Comparison of ENCODE assay signal across 9 mouse cellular contexts in the genomic region with DNA sequence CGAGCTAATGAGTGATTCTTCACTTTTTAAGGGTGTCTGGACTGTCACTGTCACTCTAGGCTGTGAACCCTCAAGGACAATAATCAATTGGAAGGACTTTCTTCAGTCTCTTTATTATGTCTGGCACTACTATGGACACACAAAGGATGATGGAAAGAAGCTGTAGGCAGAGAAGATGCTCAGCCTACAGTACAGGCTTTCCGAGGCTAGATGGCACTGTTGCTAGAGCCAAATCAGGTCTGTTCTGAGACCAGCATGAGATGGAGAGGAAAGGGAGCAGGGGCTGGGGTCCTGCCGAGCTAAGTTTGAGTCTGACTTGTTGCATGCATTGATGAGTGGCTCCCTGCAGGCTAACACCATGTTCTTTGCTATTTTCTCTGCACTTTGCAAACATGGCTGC.
DNase-seq lines count a peak whose midpoint lies in the region; ATAC-seq and TF ChIP-seq lines count a peak whose summit lies in the region.
"Had no signal": no experiment of that assay in that cellular context is flagged by ENCODE, and none has a peak within 500 bp of the region (broad histone marks: within the 10 kb centered on the region; RNA-seq: fewer than 3 reads in every experiment).

No protein-coding gene starts in this region.

- H3K36me3 ChIP-seq in forebrain, embryonic 10.5 days (replicated peaks): no peaks in the 10 kb centered on the region
- no peaks in the 10 kb centered on the region for H3K36me3 ChIP-seq in forebrain, embryonic 15.5 days
- H3K36me3 ChIP-seq in E14TG2a.4 (ENCODE audit: insufficient read depth, low read length): no peaks in the 10 kb centered on the region
- no peaks in the 10 kb centered on the region for H3K36me3 ChIP-seq in embryonic facial prominence, embryonic 10.5 days (replicated peaks)
- H3K36me3 ChIP-seq in kidney, embryonic 16.5 days (ENCODE audit: insufficient read depth, low read length): no peaks in the 10 kb centered on the region
- no peaks in the 10 kb centered on the region for H3K36me3 ChIP-seq in lung, embryonic 16.5 days (ENCODE audit: control insufficient read depth, insufficient read depth, low read length)
- H3K36me3 ChIP-seq: heart, embryonic 13.5 days had no signal

- H3K27me3 ChIP-seq in forebrain, embryonic 10.5 days (ENCODE audit: poor library complexity, severe bottlenecking): no peaks in the 10 kb centered on the region
- H3K27me3 ChIP-seq in forebrain, embryonic 15.5 days: no peaks in the 10 kb centered on the region
- H3K27me3 ChIP-seq in E14TG2a.4 (ENCODE audit: insufficient read depth, low read length): no peaks in the 10 kb centered on the region
- no peaks in the 10 kb centered on the region for H3K27me3 ChIP-seq in embryonic facial prominence, embryonic 10.5 days (replicated peaks; ENCODE audit: low read depth, poor library complexity, severe bottlenecking)
- no peaks in the 10 kb centered on the region for H3K27me3 ChIP-seq in kidney, embryonic 16.5 days (ENCODE audit: insufficient read depth, low read length)
- H3K27me3 ChIP-seq in lung, embryonic 16.5 days (ENCODE audit: control insufficient read depth, insufficient read depth, low read depth, low read length): no peaks in the 10 kb centered on the region
- H3K27me3 ChIP-seq: heart, embryonic 13.5 days had no signal

- H3K4me2 ChIP-seq in forebrain, embryonic 15.5 days (replicated peaks): no peak overlapping the region
- no peak overlapping the region for H3K4me2 ChIP-seq in kidney, embryonic 16.5 days (replicated peaks; ENCODE audit: low read depth, low read length)
- no peak overlapping the region for H3K4me2 ChIP-seq in lung, embryonic 16.5 days (ENCODE audit: low read depth, low read length)
- H3K4me2 ChIP-seq: heart, embryonic 13.5 days had no signal

- no peak for ATAC-seq in forebrain, embryonic 15.5 days (replicated peaks)
- peak; percentile 65; the same call in 1 of the 2 replicates for ATAC-seq in kidney, embryonic 16.5 days (ENCODE audit: low FRiP score, low TSS enrichment)
- peak; percentile 64; the same call in 1 of the 2 replicates for ATAC-seq in lung, embryonic 16.5 days (ENCODE audit: low read depth)

- H3K9me3 ChIP-seq in forebrain, embryonic 10.5 days: no peaks in the 10 kb centered on the region
- no peaks in the 10 kb centered on the region for H3K9me3 ChIP-seq in forebrain, embryonic 15.5 days
- no peaks in the 10 kb centered on the region for H3K9me3 ChIP-seq in E14TG2a.4 (ENCODE audit: low read length)
- no peaks in the 10 kb centered on the region for H3K9me3 ChIP-seq in embryonic facial prominence, embryonic 10.5 days
- H3K9me3 ChIP-seq in kidney, embryonic 16.5 days (ENCODE audit: low read length): no peaks in the 10 kb centered on the region
- no peaks in the 10 kb centered on the region for H3K9me3 ChIP-seq in lung, embryonic 16.5 days (ENCODE audit: control insufficient read depth, low read length)
- H3K9me3 ChIP-seq: heart, embryonic 13.5 days had no signal

- no peak overlapping the region for H3K4me3 ChIP-seq in forebrain, embryonic 10.5 days
- no peak overlapping the region for H3K4me3 ChIP-seq in forebrain, embryonic 15.5 days
- no peak overlapping the region for H3K4me3 ChIP-seq in E14TG2a.4 (replicated peaks; ENCODE audit: low read length)
- H3K4me3 ChIP-seq in embryonic facial prominence, embryonic 10.5 days: no peak overlapping the region
- no peak overlapping the region for H3K4me3 ChIP-seq in kidney, embryonic 16.5 days (ENCODE audit: low read length)
- no peak overlapping the region for H3K4me3 ChIP-seq in lung, embryonic 16.5 days (ENCODE audit: low read length)
- H3K4me3 ChIP-seq: heart, embryonic 13.5 days had no signal

- 23% methylated on average over 3 of the region's 3 CpGs for WGBS in forebrain, embryonic 10.5 days
- 16% methylated on average over 3 of the region's 3 CpGs for WGBS in forebrain, embryonic 15.5 days
- WGBS in embryonic facial prominence, embryonic 10.5 days: 21% methylated on average over 3 of the region's 3 CpGs
- 16% methylated on average over 3 of the region's 3 CpGs for WGBS in kidney, embryonic 16.5 days
- whole genome bisulfite sequencing in lung, embryonic 16.5 days: 11% methylated on average over 3 of the region's 3 CpGs

- H3K9ac ChIP-seq in forebrain, embryonic 15.5 days (replicated peaks): no peak overlapping the region
- no peak overlapping the region for H3K9ac ChIP-seq in kidney, embryonic 16.5 days (replicated peaks; ENCODE audit: low read length)
- no peak overlapping the region for H3K9ac ChIP-seq in lung, embryonic 16.5 days (ENCODE audit: low read length)
- H3K9ac ChIP-seq: heart, embryonic 13.5 days had no signal

- TF ChIP-seq CTCF in E14TG2a.4 (conservative IDR thresholded peaks at IDR 0.05; ENCODE audit: low read length): peak; percentile 20; the same call in 1 of the 2 replicates

- peak; percentile 34 for DNase-seq in forebrain, embryonic 10.5 days (ENCODE audit: extremely low spot score, low spot score)
- DNase-seq in embryonic facial prominence, embryonic 10.5 days (ENCODE audit: low spot score): peak; percentile 73
- no peak for DNase-seq in MN1 (ENCODE audit: low spot score)
- no peak for DNase-seq in spleen, postnatal 4 days (ENCODE audit: low spot score in 2 of 2)

- H3K4me1 ChIP-seq in forebrain, embryonic 10.5 days: no peaks in the 10 kb centered on the region
- H3K4me1 ChIP-seq in forebrain, embryonic 15.5 days: no peaks in the 10 kb centered on the region
- H3K4me1 ChIP-seq in E14TG2a.4 (replicated peaks; ENCODE audit: low read depth, low read length): no peaks in the 10 kb centered on the region
- peaks cover 6% of the 10 kb centered on the region for H3K4me1 ChIP-seq in embryonic facial prominence, embryonic 10.5 days
- no peaks in the 10 kb centered on the region; the same call in 1 of the 2 replicates for H3K4me1 ChIP-seq in kidney, embryonic 16.5 days (ENCODE audit: insufficient read depth, low read length)
- H3K4me1 ChIP-seq in lung, embryonic 16.5 days (replicated peaks; ENCODE audit: control insufficient read depth, insufficient read depth, low read length): no peaks in the 10 kb centered on the region
- H3K4me1 ChIP-seq: heart, embryonic 13.5 days had no signal

- no peak overlapping the region for H3K27ac ChIP-seq in forebrain, embryonic 10.5 days
- H3K27ac ChIP-seq in forebrain, embryonic 15.5 days (replicated peaks): no peak overlapping the region
- no peak overlapping the region for H3K27ac ChIP-seq in embryonic facial prominence, embryonic 10.5 days (replicated peaks)
- no peak overlapping the region for H3K27ac ChIP-seq in kidney, embryonic 16.5 days (ENCODE audit: low read length)
- H3K27ac ChIP-seq in lung, embryonic 16.5 days (ENCODE audit: low read length): no peak overlapping the region
- H3K27ac ChIP-seq: heart, embryonic 13.5 days had no signal

Comparison
In these comparisons a context has a peak if more than half of its experiments do, and no peak if none do; other contexts are left out.
1. DNase-seq: peak in forebrain, embryonic 10.5 days (single experiment) and embryonic facial prominence, embryonic 10.5 days (single experiment); none in MN1 (single experiment) and spleen, postnatal 4 days (0 of 2).